Mouse (Mus musculus) heart, adult 2 months (tissue): ENCODE results near the gene Hmga1. TPM values are rescaled to one million over a fixed set of nuclear protein-coding genes. Genes with fewer than 3 reads are reported as not detected.

ENCODE experiments used
- DNase-seq, 2 experiments: peaks; one replicate each; pipeline ENCODE4 v3.0.0; 2021
- H3K27ac ChIP-seq: fragments of 200-600 bp; 2 replicates; pipeline ENCODE4 v1.8.1; 2022
- H3K27me3 ChIP-seq: fragments of 200-500 bp; 2 replicates; pipeline ENCODE4 v1.6.1; 2012; ENCODE audit warnings: mild to moderate bottlenecking, low read length, inconsistent platforms, mixed read lengths; ENCODE audit not compliant: control insufficient read depth, insufficient read depth
- H3K36me3 ChIP-seq: fragments of 200-500 bp; 2 replicates; pipeline ENCODE4 v1.6.1; 2012; ENCODE audit warnings: low read length, inconsistent platforms; ENCODE audit not compliant: control insufficient read depth, insufficient read depth
- H3K4me1 ChIP-seq: fragments of 200-500 bp; 2 replicates; pipeline ENCODE4 v1.6.1; 2011; ENCODE audit warnings: low read length; ENCODE audit not compliant: control insufficient read depth, insufficient read depth
- H3K4me3 ChIP-seq: fragments of 200-600 bp; 2 replicates; pipeline ENCODE4 v1.8.1; 2022
- H3K79me2 ChIP-seq: fragments of 200-500 bp; replicated peaks from 2 replicates; pipeline ENCODE4 v1.6.1; 2012; ENCODE audit warnings: mild to moderate bottlenecking, inconsistent platforms, low read length, moderate library complexity, mixed read lengths; ENCODE audit not compliant: control insufficient read depth, insufficient read depth
- H3K9ac ChIP-seq: fragments of 200-500 bp; 2 replicates; pipeline ENCODE4 v1.6.1; 2012; ENCODE audit warnings: low read depth, mild to moderate bottlenecking, control low read depth, inconsistent platforms, low read length, mixed read lengths
- CTCF ChIP-seq: fragments of 200-600 bp; IDR thresholded peaks from 2 replicates; pipeline ENCODE4 v1.8.1; 2022; ENCODE audit warnings: antibody characterized with exemption, mild to moderate bottlenecking, moderate library complexity
- EP300 ChIP-seq: fragments of 200-500 bp; IDR thresholded peaks from 2 replicates; pipeline ENCODE4 v1.6.1; 2011; ENCODE audit warnings: low read depth, low read length, control low read depth; ENCODE audit not compliant: insufficient read depth
- POLR2A ChIP-seq: fragments of 200-500 bp; IDR thresholded peaks from 2 replicates; pipeline ENCODE4 v1.6.1; 2011; ENCODE audit warnings: mild to moderate bottlenecking, low read depth, low read length, control low read depth; ENCODE audit not compliant: insufficient read depth
- WGBS: fragments of 180-500 bp; shearing (Covaris S2); methylation state at CpG from one replicate; pipeline ENCODE4 v1.1.7; 2018; 5-methylcytosine and 5-hydroxymethylcytosine counted together
- intact Hi-C: fragments of 180-260 bp; cut with DNase I; formaldehyde crosslinking; loops from one replicate; pipeline ENCODE4 v1.15.1; 2025
- polyA plus RNA-seq: library from polyadenylated mRNA; depleted of rRNA; stranded (reverse); fragments of >200 nt; gene quantifications from 2 replicates; pipeline ENCODE4 v1.2.3, GENCODE M21; 2012
- total RNA-seq, 2 experiments: library from RNA; stranded (reverse); gene quantifications; 2 replicates each; pipeline ENCODE4 v1.2.3; 2021

Hmga1 gene
- total and polyA plus RNA-seq, 3 experiments: 47.5 to 73.8 (median 48.2) TPM

DNA sequence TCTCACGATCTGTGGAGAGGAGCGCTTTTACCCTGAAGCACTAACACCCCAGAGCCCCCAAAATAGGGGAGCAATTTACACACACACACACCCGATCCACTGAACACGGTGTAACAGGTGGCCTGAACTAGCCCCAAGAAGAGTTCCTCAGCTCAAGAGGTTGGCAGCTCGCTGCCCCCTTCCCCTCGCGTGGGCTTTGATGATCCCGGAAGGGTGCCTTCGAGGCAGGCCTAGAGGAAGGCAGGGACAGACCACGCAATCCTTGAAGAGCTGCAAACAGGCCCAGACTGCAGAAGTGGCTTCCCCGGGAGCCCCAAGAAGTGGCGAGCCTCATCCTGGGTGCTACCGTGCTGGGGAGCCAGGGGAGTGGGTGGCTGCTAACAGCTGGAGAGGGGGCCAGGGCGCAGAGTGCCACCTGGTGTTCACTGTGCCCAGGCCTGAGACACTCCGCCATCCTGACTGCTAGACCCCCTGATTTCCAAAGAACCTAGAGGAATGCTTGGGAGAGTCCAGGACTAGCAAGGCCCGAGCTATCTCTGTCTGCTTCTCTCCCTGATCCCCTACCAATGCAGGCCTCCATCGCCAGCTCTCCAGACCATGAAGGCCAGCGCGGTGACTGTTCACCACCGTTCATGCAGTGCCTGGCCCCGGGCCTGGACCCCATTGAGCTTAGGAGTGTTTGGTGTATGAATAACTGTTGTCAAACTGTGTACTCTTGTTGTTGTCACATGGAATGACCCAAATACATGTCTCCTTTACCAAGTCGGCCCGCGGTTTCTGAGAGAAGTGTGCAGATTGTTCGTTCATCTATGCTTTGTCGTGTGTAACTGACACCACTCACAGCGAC lies 42.2 kb upstream of the Hmga1 start:
- WGBS: 40% methylated on average over 27 of the region's 27 CpGs
- no peaks in the 10 kb centered on the region for H3K36me3 ChIP-seq
- H3K79me2 ChIP-seq: no peaks in the 10 kb centered on the region
- intact Hi-C loops: loop anchor here (5.0 kb wide), 2 partner anchors 257 to 302 kb away; no protein-coding TSS in a partner anchor
- no peak overlapping the region for H3K9ac ChIP-seq
- DNase-seq: no peak
- H3K27me3 ChIP-seq: peaks cover 23% of the 10 kb centered on the region
- TF ChIP-seq CTCF (peak; percentile 54), POLR2A (no peak)
- H3K4me1 ChIP-seq: no peaks in the 10 kb centered on the region
- H3K4me3 ChIP-seq: no peak overlapping the region
- H3K27ac ChIP-seq: no peak overlapping the region

- no peak overlapping the region for H3K27ac ChIP-seq
- DNase-seq: no peak
- intact Hi-C loops: no loop called here
- no peak overlapping the region for H3K9ac ChIP-seq
- H3K79me2 ChIP-seq: no peaks in the 10 kb centered on the region
- H3K4me1 ChIP-seq: no peaks in the 10 kb centered on the region
- H3K36me3 ChIP-seq: no peaks in the 10 kb centered on the region
- H3K27me3 ChIP-seq: peaks cover 8% of the 10 kb centered on the region
- H3K4me3 ChIP-seq: no peak overlapping the region
- 38% methylated on average over 9 of the region's 9 CpGs for whole genome bisulfite sequencing
- no peak for TF ChIP-seq CTCF
- no peak for TF ChIP-seq POLR2A
- no peak for TF ChIP-seq EP300
Measured at GRCm38 (mm10) chr17:27518296-27518695, 38.0 kb upstream of the Hmga1 start.

- H3K9ac ChIP-seq: no peak overlapping the region
- peaks cover 7% of the 10 kb centered on the region; the same call in 1 of the 2 replicates for H3K27me3 ChIP-seq
- 47% methylated on average over 15 of the region's 15 CpGs for WGBS
- no peak overlapping the region for H3K4me3 ChIP-seq
- no peaks in the 10 kb centered on the region for H3K4me1 ChIP-seq
- no peak overlapping the region for H3K27ac ChIP-seq
- no peak for DNase-seq
- TF ChIP-seq EP300 (no peak), POLR2A (no peak), CTCF (no peak)
- no peaks in the 10 kb centered on the region for H3K36me3 ChIP-seq
- H3K79me2 ChIP-seq: no peaks in the 10 kb centered on the region
- intact Hi-C loops: no loop called here
Measured at GRCm38 (mm10) chr17:27518700-27519595, 37.3 kb upstream of the Hmga1 start.

- H3K27me3 ChIP-seq: peaks cover 5% of the 10 kb centered on the region; the same call in 1 of the 2 replicates
- WGBS: under 1% methylated on average over 27 of the region's 27 CpGs
Measured at GRCm38 (mm10) chr17:27520557-27520956, 35.7 kb upstream of the Hmga1 start.

GRCm38 (mm10) chr17:27521303-27521702 lies 35.0 kb upstream of the Hmga1 start, which contains the start of gene Grm4:
Gene Grm4, minus strand, starts transcription at chr17:27521403.
- Histone ChIP-seq H3K27me3 (peaks cover 5% of the 10 kb centered on the region; the same call in 1 of the 2 replicates), H3K79me2 (no peaks in the 10 kb centered on the region), H3K4me3 (no peak within 1 kb of the TSS), H3K4me1 (no peaks in the 10 kb centered on the region), H3K27ac (no peak within 1 kb of the TSS), H3K36me3 (no peaks in the 10 kb centered on the region), H3K9ac (no peak within 1 kb of the TSS)
- intact Hi-C loops: no loop called here
- 73% methylated on average over 5 of the region's 5 CpGs for WGBS
- DNase-seq: no peak
- TF ChIP-seq EP300: no peak
- no peak for TF ChIP-seq CTCF
- TF ChIP-seq POLR2A: no peak

More at GRCm38 (mm10) chr17:27520557-27520956, 35.7 kb upstream of the Hmga1 start:
- Histone ChIP-seq H3K27ac (no peak overlapping the region), H3K79me2 (no peaks in the 10 kb centered on the region), H3K4me1 (no peaks in the 10 kb centered on the region), H3K36me3 (no peaks in the 10 kb centered on the region), H3K9ac (no peak overlapping the region), H3K4me3 (no peak overlapping the region)
- intact Hi-C loops: loop anchor here (1.0 kb wide), 1 partner anchor 307 kb away; no protein-coding TSS in a partner anchor
- DNase-seq: peak; percentile 43 to 72
- peak; percentile 95 for TF ChIP-seq CTCF
- 0 out of 2 replicates have a peak, but pooled peaks have one; percentile 34 for TF ChIP-seq EP300
- TF ChIP-seq POLR2A: no peak
